Mouse (Mus musculus) frontal cortex, postnatal 10 days (tissue): ENCODE results near the gene Macrod1.
A peak's percentile ranks its signal among the peaks of the same experiment; 100 is the strongest.

Experiments
- DNase-seq, 2 experiments: peaks; one replicate each; pipeline ENCODE4 v3.0.0; 2022; ENCODE audit warnings: low spot score in 2 of 2, mixed read lengths in 1 of 2

The Macrod1 gene

GRCm38 (mm10) chr19:7140373-7140772 is 83.8 kb downstream of the Macrod1 start:
- peak in 1 of 2 experiments; percentile 43 for DNase-seq

DNA sequence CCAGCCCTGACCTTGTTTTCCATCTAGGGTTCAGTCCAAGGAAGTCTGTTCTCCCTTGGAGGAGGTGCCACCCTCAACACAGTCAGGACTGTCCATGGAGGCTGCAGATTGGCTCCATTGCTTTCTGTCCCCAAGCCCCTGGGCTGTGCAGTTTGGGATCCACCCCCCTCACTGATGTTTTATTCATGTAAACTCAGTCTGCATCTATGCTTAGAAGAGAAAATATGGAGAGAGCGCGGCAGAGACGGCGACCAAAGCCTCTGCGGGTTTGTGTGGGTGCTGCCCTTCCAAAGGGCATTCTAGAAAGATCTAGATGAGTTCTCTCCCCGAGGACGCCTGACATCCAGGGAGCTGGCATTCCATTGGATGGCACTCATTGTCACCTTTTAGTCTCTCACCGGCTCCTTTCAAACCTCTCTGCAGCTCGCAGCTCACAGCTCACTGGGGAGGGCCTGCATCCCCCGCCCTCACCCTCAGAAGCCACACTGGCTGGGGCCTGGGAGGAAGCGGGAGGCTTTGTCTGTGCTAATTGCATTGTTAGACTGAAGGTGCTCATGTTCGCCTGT is 84.3 kb downstream of the Macrod1 start:
- no peak for DNase-seq

DNA sequence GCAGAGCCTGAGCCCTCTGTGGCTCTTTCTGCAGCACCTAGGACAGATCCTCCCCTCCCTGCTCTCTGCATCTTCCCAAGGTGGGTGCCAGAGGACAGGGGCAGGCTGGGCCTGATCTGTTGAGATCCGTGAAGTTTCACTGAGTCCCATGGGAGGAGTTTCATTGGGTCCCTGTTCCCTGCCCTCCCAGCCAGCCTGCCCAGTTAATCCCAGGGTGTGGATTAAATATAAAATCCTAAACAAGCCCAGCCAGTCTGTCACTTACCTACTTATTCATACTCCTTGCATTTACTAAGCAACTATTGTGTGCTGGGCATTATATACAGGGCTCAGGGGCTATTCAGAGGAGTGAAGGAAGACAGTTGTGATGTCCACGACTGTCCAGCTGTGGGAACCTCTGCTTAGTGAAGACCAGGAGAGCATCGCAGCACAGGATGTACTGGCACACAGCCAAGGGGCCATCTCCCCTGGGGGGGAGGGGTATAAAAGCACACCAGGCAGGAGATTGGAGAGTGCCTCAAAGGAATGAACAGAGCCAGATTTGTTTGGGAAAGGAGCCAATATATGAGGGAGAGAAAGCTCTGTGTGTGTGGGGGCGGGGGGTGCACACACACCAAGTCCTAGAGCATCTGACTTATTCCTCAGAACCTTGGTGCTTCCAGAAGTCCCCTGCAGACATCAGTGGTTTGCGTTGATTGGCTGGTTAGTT is 85.8 kb downstream of the Macrod1 start:
- no peak for DNase-seq

DNA sequence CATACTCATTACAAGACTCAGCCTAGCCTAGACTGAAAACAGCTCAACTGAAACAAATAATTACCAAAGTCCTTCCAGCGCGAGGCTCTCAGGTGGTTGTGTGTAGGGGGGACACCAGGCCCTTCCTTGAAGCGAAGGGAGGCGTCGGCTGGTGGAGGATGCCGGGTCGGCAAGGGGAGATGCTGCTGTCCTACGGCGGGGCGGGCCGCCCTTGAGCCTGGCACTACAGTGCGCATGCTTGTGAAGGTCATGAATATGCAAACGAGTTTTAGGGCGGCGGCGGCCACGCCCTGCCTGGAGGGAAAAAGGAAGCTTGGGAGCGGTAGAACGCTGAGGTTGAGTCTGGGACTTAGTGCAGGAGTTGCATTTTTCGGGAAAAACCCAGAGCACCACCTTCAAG is 87.2 kb downstream of the Macrod1 start:
- peak in 1 of 2 experiments; percentile 68 for DNase-seq

DNA sequence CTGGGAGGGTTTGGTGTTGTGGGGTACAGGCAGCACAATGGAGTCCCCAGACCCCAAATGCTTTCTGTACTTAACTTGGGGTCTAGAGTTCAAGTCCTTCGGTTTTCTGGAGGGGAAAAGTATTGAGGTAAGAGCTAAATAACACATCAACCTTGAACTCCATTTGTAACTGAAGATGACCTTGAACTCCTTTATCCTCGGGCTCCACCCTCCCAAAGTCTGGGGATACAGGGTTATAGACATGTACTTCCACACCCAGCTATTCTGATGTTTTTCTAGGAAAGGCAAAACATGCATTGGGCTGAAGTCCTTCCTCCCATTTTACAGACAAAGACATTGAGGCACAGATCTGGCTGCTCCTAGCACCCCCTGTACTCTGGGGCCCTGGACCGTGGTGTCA is 87.8 kb downstream of the Macrod1 start:
- no peak for DNase-seq

GRCm38 (mm10) chr19:7146376-7146775 is 89.8 kb downstream of the Macrod1 start:
- DNase-seq, result no peak

GRCm38 (mm10) chr19:7148096-7148495 is 91.5 kb downstream of the Macrod1 start:
- no peak for DNase-seq

DNA sequence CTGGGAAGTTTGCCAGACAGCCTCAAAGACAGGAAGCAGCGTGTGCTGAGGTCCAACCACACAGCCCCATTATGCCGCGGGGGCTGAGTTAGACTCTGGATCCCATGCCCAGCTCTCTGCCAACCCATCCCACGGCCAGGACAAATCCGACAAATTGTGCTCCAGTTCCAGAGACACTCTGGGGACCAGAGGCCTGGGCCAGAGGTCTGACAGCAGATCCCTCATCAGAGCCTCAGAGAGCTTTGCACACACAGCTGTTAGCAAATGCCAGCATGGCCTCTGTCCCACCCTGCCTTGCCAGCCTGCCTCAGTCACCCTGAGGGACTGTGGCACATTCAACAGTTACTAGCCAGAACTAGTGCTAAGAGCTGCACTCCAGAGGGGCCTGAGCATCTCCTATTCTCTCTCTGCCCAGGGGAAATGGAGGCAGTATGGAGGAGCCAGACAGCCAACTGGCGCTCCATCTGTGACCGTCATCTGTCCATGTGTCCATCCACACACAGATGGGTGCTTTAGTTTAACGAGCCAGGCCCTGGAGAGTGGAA is 92.0 kb downstream of the Macrod1 start:
- DNase-seq, result no peak

GRCm38 (mm10) chr19:7149158-7149685 is 92.6 kb downstream of the Macrod1 start:
- DNase-seq, result no peak

GRCm38 (mm10) chr19:7151300-7151926 is 94.8 kb downstream of the Macrod1 start:
- no peak for DNase-seq

DNA sequence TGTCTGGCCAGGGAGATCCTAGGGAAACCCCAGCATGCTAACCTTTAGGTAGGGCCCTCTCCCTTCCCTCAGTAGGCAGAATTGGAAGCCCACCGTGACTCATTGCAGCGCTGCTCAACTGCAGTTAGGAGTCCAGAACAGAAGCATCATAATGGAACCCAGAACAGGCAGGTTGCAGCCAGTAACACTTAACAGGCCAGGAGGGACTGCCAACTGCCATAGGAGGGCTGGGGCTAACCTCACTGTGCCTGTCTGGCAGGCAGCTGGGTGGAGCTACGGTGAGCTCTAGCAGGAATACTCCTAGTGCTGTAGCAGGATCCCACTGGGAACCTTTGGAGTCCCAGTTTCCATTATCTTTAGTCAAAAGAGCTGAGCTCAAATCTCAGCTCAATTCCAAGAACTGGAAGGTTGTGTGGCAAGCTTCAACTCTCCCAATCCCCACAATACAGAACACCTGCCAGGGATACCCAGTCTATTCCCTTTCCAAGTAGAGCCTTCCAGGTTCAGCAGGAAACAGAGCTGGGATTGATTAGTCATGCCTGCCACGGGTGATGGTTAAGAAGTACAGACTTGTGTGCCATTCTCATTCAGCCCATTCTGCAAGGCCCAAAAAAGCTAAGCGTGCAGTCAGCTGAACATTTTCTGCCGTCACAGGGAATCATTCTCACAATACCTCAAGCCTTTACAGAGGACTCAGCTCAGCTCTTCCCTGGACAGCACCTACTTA is 95.5 kb downstream of the Macrod1 start:
- no peak for DNase-seq

DNA sequence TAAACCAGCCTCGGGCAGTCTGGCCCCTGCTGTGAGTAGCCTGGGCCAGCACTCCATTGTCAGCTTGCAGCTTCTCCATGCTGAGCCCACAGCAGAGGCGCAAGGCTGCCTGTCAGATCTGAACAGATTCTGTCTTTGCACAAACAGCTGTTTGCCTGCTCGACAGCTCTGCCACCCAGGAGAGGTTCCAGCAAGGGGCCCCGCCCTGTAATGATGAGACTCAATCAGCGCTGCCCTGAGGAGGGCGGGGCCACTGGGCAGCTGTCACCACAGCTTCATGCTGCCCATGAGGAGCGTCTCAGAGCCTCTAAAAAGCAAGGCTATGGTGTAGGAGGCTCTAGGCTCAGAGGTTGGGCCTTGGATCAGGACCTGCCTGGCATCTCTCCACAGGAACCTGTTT is 96.6 kb downstream of the Macrod1 start:
- DNase-seq, result no peak

GRCm38 (mm10) chr19:7155196-7155595 is 98.6 kb downstream of the Macrod1 start:
- peak; percentile 49 to 58 for DNase-seq

DNA sequence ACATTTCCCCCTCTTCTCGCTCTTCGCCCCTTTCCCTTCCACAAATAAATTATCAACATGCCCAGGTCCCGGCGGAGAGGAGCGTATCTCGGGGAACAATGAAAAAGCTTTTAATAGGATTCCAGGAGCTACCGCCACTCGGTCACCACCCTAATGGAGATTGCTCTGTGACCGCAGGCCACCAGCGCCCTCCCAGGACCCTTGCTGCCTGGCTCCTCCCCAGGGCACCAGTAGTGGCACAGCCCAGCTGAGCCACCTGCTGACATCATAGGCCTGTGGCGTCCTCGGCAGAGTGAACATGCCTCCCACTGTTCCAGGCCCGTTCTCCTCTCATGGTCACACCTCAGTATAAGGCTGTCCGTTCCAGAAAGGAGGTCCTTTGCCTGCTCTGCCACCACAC is 101.1 kb downstream of the Macrod1 start:
- no peak for DNase-seq

- DNase-seq, result peak in 1 of 2 experiments; percentile 64
These were observed 103.7 kb downstream of the Macrod1 start for GRCm38 (mm10) chr19:7160151-7160906.

DNA sequence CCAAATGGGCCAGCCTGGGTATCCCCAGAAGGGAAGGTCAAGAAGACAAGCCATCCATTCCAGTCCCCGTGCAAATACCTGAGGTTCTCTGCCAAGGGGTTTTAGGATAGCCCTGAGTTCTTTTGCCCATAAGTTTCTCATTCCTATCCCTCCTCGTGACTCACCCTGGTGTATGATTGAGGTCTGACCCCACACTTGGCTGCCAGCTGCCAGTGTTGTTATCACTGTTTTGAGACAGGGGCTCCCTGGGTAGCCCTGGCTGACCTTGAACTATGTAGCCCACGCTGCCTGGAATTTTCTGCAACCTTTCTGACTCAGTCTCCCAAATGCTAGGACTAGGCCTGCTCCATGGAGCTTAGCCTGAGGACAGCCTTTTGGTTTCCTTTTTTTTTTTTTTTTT is 104.5 kb downstream of the Macrod1 start:
- no peak for DNase-seq

DNA sequence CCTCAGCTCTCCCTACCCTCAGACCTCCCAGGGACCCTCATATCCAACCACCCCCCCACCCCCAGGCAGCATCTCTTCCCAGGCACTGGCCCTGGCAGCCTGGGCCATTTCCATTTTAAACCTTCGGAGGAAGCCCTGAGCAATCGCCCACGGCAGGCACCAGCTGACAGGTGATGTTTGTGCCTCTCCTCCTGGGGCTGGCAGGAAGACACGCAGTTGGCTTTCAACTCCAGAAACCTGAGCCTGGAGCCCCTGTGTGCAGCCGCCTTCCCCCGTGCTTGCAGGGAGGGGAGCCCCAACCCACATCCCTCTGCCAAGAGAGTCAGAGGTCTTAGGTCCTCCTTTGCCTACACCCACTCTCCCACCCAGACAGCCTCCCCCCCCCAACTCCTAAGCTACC is 107.6 kb downstream of the Macrod1 start:
- DNase-seq, result no peak

- no peak for DNase-seq
These were observed 108.3 kb downstream of the Macrod1 start for GRCm38 (mm10) chr19:7164820-7165323.

- DNase-seq, result no peak
These were observed 109.0 kb downstream of the Macrod1 start for GRCm38 (mm10) chr19:7165509-7166199.

GRCm38 (mm10) chr19:7166200-7166711 is 109.6 kb downstream of the Macrod1 start:
- no peak for DNase-seq
